Mouse (Mus musculus) embryonic fibroblast, embryonic 13.5 days (primary cell): ENCODE data around the gene Lmod3. TPM values are rescaled to one million over a fixed set of nuclear protein-coding genes. Genes with fewer than 3 reads are reported as not detected.
"Not testable (repeated sequence)": the region's sequence is repeated elsewhere in the genome, so short reads cannot be mapped to it uniquely, and the experiment has no call there.

Experiments
- H3K27ac ChIP-seq: 2 replicates; pipeline ENCODE4 v1.5.1; 2012; ENCODE audit warnings: low read length, control low read depth, inconsistent platforms; ENCODE audit not compliant: insufficient read depth
- H3K4me1 ChIP-seq: 2 replicates; pipeline ENCODE4 v1.6.1; 2011; ENCODE audit warnings: low read length; ENCODE audit not compliant: control insufficient read depth, insufficient read depth
- H3K4me3 ChIP-seq: 2 replicates; pipeline ENCODE4 v1.5.1; 2011; ENCODE audit warnings: mild to moderate bottlenecking, control low read depth, low read length; ENCODE audit not compliant: insufficient read depth
- CTCF ChIP-seq: IDR thresholded peaks from 2 replicates; pipeline ENCODE4 v1.5.1; 2011; ENCODE audit warnings: mild to moderate bottlenecking, control low read depth, low read length, moderate library complexity, borderline replicate concordance; ENCODE audit not compliant: insufficient read depth
- POLR2A ChIP-seq: IDR thresholded peaks from 2 replicates; pipeline ENCODE4 v1.6.1; 2011; ENCODE audit warnings: low read depth, mild to moderate bottlenecking, control low read depth, low read length, moderate library complexity
- polyA plus RNA-seq: library from polyadenylated mRNA; stranded (reverse); fragments of >200 nt; gene quantifications from 2 replicates; pipeline ENCODE4 v1.2.4, GENCODE M21; 2011; ENCODE audit warnings: low read depth; ENCODE audit not compliant: missing spikeins, insufficient read length

The Lmod3 gene
- polyA plus RNA-seq, 1 experiment, result not detected

- H3K4me3 ChIP-seq, result no peak overlapping the region
- H3K4me1 ChIP-seq, result no peaks in the 10 kb centered on the region
- TF ChIP-seq CTCF (no peak), POLR2A (no peak)
- no peak overlapping the region for H3K27ac ChIP-seq
These were observed 12.7 kb upstream of the Lmod3 start for GRCm38 (mm10) chr6:97265240-97265639.

DNA sequence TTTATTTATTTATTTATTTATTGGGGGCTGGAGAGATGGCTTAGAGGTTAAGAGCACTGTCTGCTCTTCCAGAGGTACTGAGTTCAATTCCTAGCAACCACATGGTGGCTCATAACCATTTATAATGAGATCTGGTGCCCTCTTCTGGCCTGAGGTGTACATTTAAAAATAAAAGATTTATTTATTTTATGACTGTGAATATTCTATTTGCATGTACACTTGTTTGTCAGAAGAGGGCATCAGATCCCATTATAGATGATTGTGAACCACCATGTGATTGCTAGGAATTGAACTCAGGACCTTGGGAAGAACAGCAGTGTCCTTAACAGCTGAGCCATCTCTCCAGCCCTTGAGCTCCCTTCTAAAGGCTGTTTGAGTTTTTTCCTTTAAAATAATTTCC is 11.2 kb upstream of the Lmod3 start:
- H3K4me3 ChIP-seq, H3K27ac ChIP-seq, H3K4me1 ChIP-seq: not testable (repeated sequence)

GRCm38 (mm10) chr6:97262229-97262628 is 9.7 kb upstream of the Lmod3 start:
- H3K27ac ChIP-seq, result no peak overlapping the region
- H3K4me1 ChIP-seq, result no peaks in the 10 kb centered on the region
- TF ChIP-seq CTCF, result no peak
- no peak for TF ChIP-seq POLR2A
- no peak overlapping the region for H3K4me3 ChIP-seq

DNA sequence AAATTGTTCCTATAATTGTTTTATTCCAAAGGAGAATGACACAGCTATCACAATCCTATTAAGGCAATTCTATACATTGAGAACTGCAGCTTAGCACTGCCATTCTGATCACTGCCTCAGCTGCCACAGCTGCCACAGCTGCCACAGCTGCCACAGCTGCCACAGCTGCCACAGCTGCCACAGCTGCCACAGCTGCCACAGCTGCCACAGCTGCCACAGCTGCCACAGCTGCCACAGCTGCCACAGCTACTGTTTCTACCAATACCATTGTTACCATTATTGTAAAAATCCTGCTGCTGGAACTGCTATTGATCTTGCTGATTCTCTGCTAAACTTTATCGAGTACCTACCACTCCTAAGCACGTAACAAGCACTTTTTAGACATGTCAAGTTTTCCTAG is 7.4 kb upstream of the Lmod3 start:
- not testable (repeated sequence) for H3K4me3 ChIP-seq, H3K4me1 ChIP-seq, H3K27ac ChIP-seq

GRCm38 (mm10) chr6:97258489-97258888 is 5.9 kb upstream of the Lmod3 start:
- H3K4me1 ChIP-seq, result no peaks in the 10 kb centered on the region
- TF ChIP-seq CTCF (no peak), POLR2A (no peak)

DNA sequence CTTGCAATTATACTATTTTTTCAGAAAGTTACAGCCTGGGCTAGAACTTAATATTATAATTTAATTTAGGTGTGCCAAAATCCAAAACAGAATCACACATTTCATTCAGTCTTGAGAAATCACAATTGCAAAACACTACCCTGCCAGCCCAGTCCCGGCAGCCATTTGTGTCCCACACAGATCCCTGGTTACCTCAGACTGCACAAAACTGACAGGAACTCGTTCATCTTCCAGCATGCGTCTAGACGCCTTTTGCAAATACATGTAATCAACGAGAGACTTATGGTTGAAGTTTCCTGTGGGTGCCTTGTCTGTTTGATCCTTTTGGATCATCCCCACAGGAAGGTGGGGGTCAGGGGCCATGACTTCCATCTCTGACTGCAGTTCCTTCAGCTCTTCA is 473 bp downstream of the Lmod3 start:
- no peak overlapping the region for H3K4me3 ChIP-seq
- no peaks in the 10 kb centered on the region for H3K4me1 ChIP-seq
- TF ChIP-seq POLR2A (no peak), CTCF (no peak)
- H3K27ac ChIP-seq, result no peak overlapping the region

More at GRCm38 (mm10) chr6:97258489-97258888, 5.9 kb upstream of the Lmod3 start:
- no peak overlapping the region for H3K4me3 ChIP-seq
- no peak overlapping the region for H3K27ac ChIP-seq

- H3K27ac ChIP-seq, result no peak overlapping the region
- TF ChIP-seq CTCF, result no peak
- TF ChIP-seq POLR2A, result no peak
- no peak overlapping the region for H3K4me3 ChIP-seq
- H3K4me1 ChIP-seq, result no peaks in the 10 kb centered on the region
These were observed 1.6 kb downstream of the Lmod3 start for GRCm38 (mm10) chr6:97250966-97251365.

DNA sequence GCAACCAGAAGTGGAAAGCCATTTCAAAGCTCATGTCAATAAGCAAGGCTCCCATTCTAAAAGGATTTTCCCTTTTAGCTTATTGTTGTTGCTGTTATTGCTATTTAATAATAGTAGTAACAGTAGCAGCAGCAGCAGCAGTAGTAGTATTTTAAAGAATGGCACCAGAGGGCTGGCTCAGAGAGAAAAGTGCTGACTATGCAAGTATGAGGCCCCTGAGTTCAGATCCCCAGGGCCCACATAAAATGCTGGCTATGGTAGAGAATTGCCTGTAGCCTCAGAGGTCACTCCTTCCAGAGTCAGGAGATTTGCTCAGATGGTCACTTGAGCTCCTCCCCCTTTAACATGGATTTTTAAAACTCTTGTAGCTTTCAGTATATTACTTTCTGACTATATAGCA is 7.4 kb downstream of the Lmod3 start:
- Histone ChIP-seq H3K4me3 (no peak overlapping the region), H3K4me1 (no peaks in the 10 kb centered on the region), H3K27ac (no peak overlapping the region)
- TF ChIP-seq POLR2A, result no peak
- no peak for TF ChIP-seq CTCF

DNA sequence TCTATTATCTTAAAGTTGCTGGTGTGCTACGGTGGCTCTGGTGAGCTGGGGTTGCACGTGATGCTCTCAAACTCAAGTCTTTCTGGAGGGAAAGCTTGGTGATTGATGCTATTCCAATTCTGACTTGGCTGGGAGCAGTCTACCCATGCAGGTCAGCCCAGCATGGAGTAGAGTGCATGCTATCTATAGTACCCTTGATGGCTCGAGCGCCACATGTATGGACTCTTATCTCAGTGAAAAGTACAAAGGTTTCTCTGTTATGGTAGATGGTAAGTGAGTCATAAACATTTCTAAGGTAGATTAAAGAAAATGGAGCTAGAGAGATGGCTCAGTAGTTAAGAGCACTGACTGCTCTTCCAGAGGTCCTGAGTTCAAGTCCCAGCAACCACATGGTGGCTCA is 10.0 kb downstream of the Lmod3 start:
- Histone ChIP-seq H3K4me3 (no peak overlapping the region), H3K27ac (no peak overlapping the region), H3K4me1 (no peaks in the 10 kb centered on the region)
- TF ChIP-seq POLR2A (no peak), CTCF (no peak)

- Histone ChIP-seq H3K4me3 (no peak overlapping the region), H3K27ac (no peak overlapping the region), H3K4me1 (no peaks in the 10 kb centered on the region)
- no peak for TF ChIP-seq POLR2A
- TF ChIP-seq CTCF, result no peak
These were observed 12.5 kb downstream of the Lmod3 start for GRCm38 (mm10) chr6:97240092-97240491.

DNA sequence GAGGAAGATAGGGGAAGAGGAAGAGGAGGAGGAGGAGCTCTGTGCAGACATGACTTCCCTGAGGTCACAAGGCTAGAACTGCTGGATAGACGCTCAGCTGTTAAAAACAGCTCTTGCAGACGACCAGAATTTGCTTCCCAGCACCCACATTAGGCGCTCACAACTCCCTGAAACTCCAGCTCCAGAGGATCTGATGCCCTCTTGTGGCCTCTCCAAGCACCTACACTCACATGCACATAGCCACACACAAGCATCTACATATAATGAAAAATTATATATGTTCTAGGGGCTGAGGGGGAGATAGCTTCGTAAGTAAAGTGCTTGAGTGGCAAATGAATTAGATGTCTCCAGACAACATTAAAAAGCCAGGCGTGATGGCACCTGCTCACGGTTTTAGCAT is 13.2 kb downstream of the Lmod3 start:
- Histone ChIP-seq H3K4me1 (no peaks in the 10 kb centered on the region), H3K4me3 (no peak overlapping the region), H3K27ac (no peak overlapping the region)
- no peak for TF ChIP-seq CTCF
- no peak for TF ChIP-seq POLR2A
